Mouse (Mus musculus) common myeloid progenitor, adult 5-6 weeks (primary cell): Measurements from ENCODE around the gene Phf1. TPM values are rescaled to one million over a fixed set of nuclear protein-coding genes. Genes with fewer than 3 reads are reported as not detected.
"Not testable (repeated sequence)": the region's sequence is repeated elsewhere in the genome, so short reads cannot be mapped to it uniquely, and the experiment has no call there.

Source experiments
- ATAC-seq: replicated peaks from 2 replicates; pipeline ENCODE4 v1.8.0; 2016; ENCODE audit warnings: low read depth, mild to moderate bottlenecking, moderate TSS enrichment, inconsistent platforms; ENCODE audit not compliant: poor library complexity, severe bottlenecking
- total RNA-seq: library from RNA; stranded (forward); fragments of 200-1000, 187-1606 nt; gene quantifications from 2 replicates; pipeline ENCODE4 v1.2.3, GENCODE M21; 2017

Gene Phf1
- total RNA-seq, 1 experiment from 2014 or later, result 3.2 TPM

GRCm38 (mm10) chr17:26972703-26973574, 40.1 kb downstream of the Phf1 start, which contains the start of gene Zbtb9:
Gene Zbtb9, plus strand, starts transcription at chr17:26973167.
- ATAC-seq, result peak; percentile 96

- no peak for ATAC-seq
Observed at GRCm38 (mm10) chr17:26974547-26974946, 41.7 kb downstream of the Phf1 start.

GRCm38 (mm10) chr17:26975415-26975814, 42.6 kb downstream of the Phf1 start:
- no peak for ATAC-seq

DNA sequence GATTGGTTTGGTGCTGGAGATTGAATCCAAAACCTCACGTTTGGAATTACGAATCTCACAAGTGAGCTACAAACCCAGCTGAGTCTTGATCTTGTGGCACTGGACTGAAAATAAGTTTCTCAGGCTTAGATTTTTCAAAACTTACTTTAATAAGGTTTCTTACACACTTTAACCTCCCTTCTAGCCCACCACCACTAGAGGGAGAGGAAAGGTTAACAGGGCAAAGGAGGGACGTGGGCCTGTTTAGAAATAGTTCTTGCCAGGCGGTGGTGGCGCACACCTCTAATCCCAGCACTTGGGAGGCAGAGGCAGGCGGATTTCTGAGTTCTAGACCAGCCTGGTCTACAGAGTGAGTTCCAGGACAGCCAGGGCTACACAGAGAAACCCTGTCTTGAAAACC, 44.5 kb downstream of the Phf1 start:
- ATAC-seq, result not testable (repeated sequence)

- peak; percentile 43; the same call in 1 of the 2 replicates for ATAC-seq
Observed at GRCm38 (mm10) chr17:26979426-26979825, 46.6 kb downstream of the Phf1 start.

DNA sequence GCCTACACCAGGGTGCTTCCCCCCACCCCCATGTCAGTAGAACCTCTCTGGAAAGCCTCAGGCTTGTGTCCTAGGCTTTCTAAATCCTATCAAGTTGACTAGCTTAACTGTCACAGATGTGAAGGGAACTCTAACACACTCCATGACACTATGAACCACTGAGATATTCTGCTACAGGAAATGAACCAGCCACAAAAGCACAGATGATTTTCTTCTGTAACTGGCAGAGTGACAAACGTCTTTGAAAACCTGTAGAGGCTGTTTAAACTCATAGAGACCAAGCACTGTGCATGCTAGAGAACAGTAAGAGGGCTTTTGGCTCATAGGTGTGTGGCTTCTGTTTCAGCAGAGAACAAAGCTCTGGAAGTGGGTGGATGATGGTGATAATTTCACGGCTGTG, 48.2 kb downstream of the Phf1 start:
- peak; percentile 66 for ATAC-seq

GRCm38 (mm10) chr17:26983382-26983781, 50.5 kb downstream of the Phf1 start:
- no peak for ATAC-seq

DNA sequence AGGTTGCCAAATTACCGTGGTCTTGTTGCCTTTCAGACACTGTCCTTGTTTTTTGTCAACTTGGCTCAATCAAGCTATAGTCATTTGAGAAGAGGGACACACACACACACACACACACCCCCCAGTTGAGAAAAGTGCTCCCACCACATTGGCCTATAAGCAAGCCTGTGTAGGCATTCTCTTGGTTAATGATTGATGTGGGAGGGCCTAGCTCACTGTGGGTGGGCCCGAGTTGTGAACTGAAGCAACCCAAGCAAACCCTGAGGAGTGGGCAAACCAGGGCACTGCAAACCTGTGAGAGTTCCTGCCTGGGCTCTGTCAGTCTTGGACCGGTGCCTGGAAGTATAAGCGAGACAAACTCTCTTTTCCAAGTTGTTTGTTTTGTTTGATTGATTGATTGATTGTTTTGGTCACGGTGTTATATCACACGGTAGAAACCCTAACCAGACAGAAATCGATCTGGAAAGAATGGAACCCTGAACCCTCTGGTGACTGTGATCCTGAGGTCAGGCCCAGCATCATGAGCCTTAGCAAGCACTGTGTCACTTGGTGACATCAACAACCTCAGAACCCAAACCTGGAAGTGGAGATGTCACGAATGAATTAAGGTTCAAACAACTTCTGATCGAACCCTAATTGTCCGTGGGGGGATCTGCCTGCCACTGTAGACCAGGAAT, 52.8 kb downstream of the Phf1 start:
- ATAC-seq, result no peak

Other genes starting within 250 kb of the Phf1 start
- gene Crebrf, start 217.4 kb upstream of the Phf1 start, total RNA-seq, result 24.3 and 33.2 TPM in 2 replicates
- 68.1 and 68.4 TPM in 2 replicates for gene Bnip1, start 152.0 kb upstream of the Phf1 start, total RNA-seq
- not detected in 2 replicates for gene Nkx2-5, start 88.0 kb upstream of the Phf1 start, total RNA-seq
- gene Kifc5b, start 16.0 kb upstream of the Phf1 start, total RNA-seq, result 11.9 and 16.7 TPM in 2 replicates
- gene Cuta, start 6.5 kb downstream of the Phf1 start, total RNA-seq, result 58.4 and 70.4 TPM in 2 replicates
- gene Syngap1, start 8.2 kb downstream of the Phf1 start, total RNA-seq, result 9.1 and 14.7 TPM in 2 replicates
- 25.1 and 27.9 TPM in 2 replicates for gene Zbtb9, start 40.1 kb downstream of the Phf1 start, total RNA-seq
- gene Bak1, start 96.0 kb downstream of the Phf1 start, total RNA-seq, result 43.9 and 53.3 TPM in 2 replicates
- 6.9 and 13.2 TPM in 2 replicates for gene Itpr3, start 124.3 kb downstream of the Phf1 start, total RNA-seq
- 74.7 and 143 TPM in 2 replicates for gene Uqcc2, start 200.9 kb downstream of the Phf1 start, total RNA-seq
- gene Ip6k3, start 234.7 kb downstream of the Phf1 start, total RNA-seq, result not detected in 2 replicates